In the genomic region with DNA sequence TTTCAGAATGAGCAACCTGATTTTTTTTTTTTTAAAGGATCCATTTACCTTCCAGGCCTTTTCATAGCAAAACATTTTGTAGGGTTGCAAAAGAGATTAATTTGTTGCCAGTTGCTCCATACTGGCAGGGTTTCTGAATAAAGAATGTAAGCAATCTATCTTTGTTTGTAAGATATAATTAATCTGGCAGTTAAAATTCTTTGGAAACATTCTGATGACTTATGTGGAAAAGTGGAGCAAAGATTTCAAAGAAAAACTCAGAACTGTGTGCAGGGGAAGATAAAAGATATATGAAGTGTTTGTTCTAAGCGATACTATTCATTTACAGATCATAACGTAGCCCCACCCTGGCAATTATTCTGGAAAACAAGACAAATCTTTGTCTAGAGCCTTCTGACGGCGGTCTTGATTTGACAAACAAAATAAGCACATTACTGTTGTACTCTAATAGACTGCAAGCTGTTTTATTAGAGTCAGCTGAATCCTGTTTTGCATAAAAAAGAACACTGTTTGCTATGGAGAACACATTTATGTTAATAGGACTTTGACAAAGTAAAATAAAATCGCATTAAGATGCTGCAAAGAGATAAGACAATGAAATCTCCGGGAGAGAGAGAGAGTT, we compare ENCODE assay signal across 8 mouse cellular contexts.
DNase-seq lines count a peak whose midpoint lies in the region; ATAC-seq and TF ChIP-seq lines count a peak whose summit lies in the region.

No protein-coding gene starts in this region.

- 9% methylated on average over 6 of the region's 6 CpGs for WGBS in embryonic facial prominence, embryonic 13.5 days
- WGBS in hindbrain, embryonic 13.5 days = 11% methylated on average over 6 of the region's 6 CpGs
- 10% methylated on average over 6 of the region's 6 CpGs for WGBS in midbrain, postnatal 0 days

- peak overlapping the region; percentile 14; the same call in 1 of the 2 replicates for H3K4me3 ChIP-seq in left cerebral cortex, adult 2 months
- 0 out of 2 replicates have a peak overlapping the region, but pooled peaks have one; percentile 0 for H3K4me3 ChIP-seq in embryonic facial prominence, embryonic 13.5 days
- no peak overlapping the region for H3K4me3 ChIP-seq in hindbrain, embryonic 13.5 days
- H3K4me3 ChIP-seq in midbrain, postnatal 0 days (ENCODE audit: low read depth, low read length) = no peak overlapping the region

- peak overlapping the region; percentile 42 for H3K4me2 ChIP-seq in embryonic facial prominence, embryonic 13.5 days
- H3K4me2 ChIP-seq in hindbrain, embryonic 13.5 days = peak overlapping the region; percentile 32; the same call in 1 of the 2 replicates
- H3K4me2 ChIP-seq in midbrain, postnatal 0 days (ENCODE audit: low read depth, low read length, poor library complexity, severe bottlenecking) = peak overlapping the region; percentile 28; the same call in 1 of the 2 replicates

- H3K27ac ChIP-seq in left cerebral cortex, adult 2 months = peak overlapping the region; percentile 21; the same call in 1 of the 2 replicates
- H3K27ac ChIP-seq in embryonic facial prominence, embryonic 13.5 days = peak overlapping the region; percentile 83
- H3K27ac ChIP-seq in hindbrain, embryonic 13.5 days = peak overlapping the region; percentile 75; the same call in 1 of the 2 replicates
- H3K27ac ChIP-seq in midbrain, postnatal 0 days (ENCODE audit: low read depth, low read length) = peak overlapping the region; percentile 8; the same call in 1 of the 2 replicates

- no peaks in the 10 kb centered on the region for H3K36me3 ChIP-seq in embryonic facial prominence, embryonic 13.5 days
- H3K36me3 ChIP-seq in hindbrain, embryonic 13.5 days = no peaks in the 10 kb centered on the region
- no peaks in the 10 kb centered on the region for H3K36me3 ChIP-seq in midbrain, postnatal 0 days (ENCODE audit: insufficient read depth, low read length)

- H3K27me3 ChIP-seq in embryonic facial prominence, embryonic 13.5 days = no peaks in the 10 kb centered on the region
- no peaks in the 10 kb centered on the region for H3K27me3 ChIP-seq in hindbrain, embryonic 13.5 days
- no peaks in the 10 kb centered on the region for H3K27me3 ChIP-seq in midbrain, postnatal 0 days (ENCODE audit: insufficient read depth, low read length)

- no peak overlapping the region for H3K9ac ChIP-seq in embryonic facial prominence, embryonic 13.5 days
- no peak overlapping the region for H3K9ac ChIP-seq in hindbrain, embryonic 13.5 days
- no peak overlapping the region for H3K9ac ChIP-seq in midbrain, postnatal 0 days (replicated peaks; ENCODE audit: low read length, poor library complexity, severe bottlenecking)

- no peak for TF ChIP-seq CTCF in left cerebral cortex, adult 2 months (IDR thresholded peaks at IDR 0.05)
- no peak for TF ChIP-seq CTCF in midbrain, postnatal 0 days (IDR thresholded peaks at IDR 0.05)

- no peaks in the 10 kb centered on the region for H3K9me3 ChIP-seq in embryonic facial prominence, embryonic 13.5 days
- H3K9me3 ChIP-seq in hindbrain, embryonic 13.5 days = 0 out of 2 replicates have a peak, but pooled peaks cover 2% of the 10 kb centered on the region
- no peaks in the 10 kb centered on the region for H3K9me3 ChIP-seq in midbrain, postnatal 0 days (ENCODE audit: low read length)

- DNase-seq in left cerebral cortex, adult 2 months (ENCODE audit: extremely low spot score in 1 of 2, low spot score in 2 of 2) = no peak
- no peak for DNase-seq in left cerebral cortex, adult 18-20 months (ENCODE audit: low spot score in 2 of 2)
- peak; percentile 39 for DNase-seq in midbrain, postnatal 0 days (ENCODE audit: low spot score)
- no peak for DNase-seq in spleen, postnatal 14 days (ENCODE audit: low spot score in 2 of 2)
- DNase-seq in adrenal gland, adult 2 months = no peak
- DNase-seq in right cerebral cortex, postnatal 14 days = no peak

- no peak for ATAC-seq in embryonic facial prominence, embryonic 13.5 days (ENCODE audit: insufficient number of reproducible peaks, insufficient read depth, low FRiP score, low TSS enrichment, low read depth)
- no peak for ATAC-seq in hindbrain, embryonic 13.5 days (ENCODE audit: low FRiP score)
- no peak for ATAC-seq in midbrain, postnatal 0 days (ENCODE audit: low FRiP score)

- peaks cover 41% of the 10 kb centered on the region for H3K4me1 ChIP-seq in embryonic facial prominence, embryonic 13.5 days
- H3K4me1 ChIP-seq in hindbrain, embryonic 13.5 days (replicated peaks) = peaks cover 20% of the 10 kb centered on the region
- no peaks in the 10 kb centered on the region for H3K4me1 ChIP-seq in midbrain, postnatal 0 days (ENCODE audit: insufficient read depth, low read length)

- intact Hi-C loops in left cerebral cortex, adult 2 months (cut with DNase I) = loop anchor here (5.0 to 10.0 kb wide), 2 partner anchors 107 to 549 kb away; no protein-coding TSS in a partner anchor

Comparison
In these comparisons a context has a peak if more than half of its experiments do, and no peak if none do; other contexts are left out.
1. H3K27ac ChIP-seq: peak in every context shown above with its lines; median percentile 83 in embryonic facial prominence, embryonic 13.5 days; 75 in hindbrain, embryonic 13.5 days; 21 in left cerebral cortex, adult 2 months; 8 in midbrain, postnatal 0 days.
2. H3K4me3 ChIP-seq: peak in left cerebral cortex, adult 2 months (single experiment) and embryonic facial prominence, embryonic 13.5 days (single experiment); none in hindbrain, embryonic 13.5 days (single experiment) and midbrain, postnatal 0 days (single experiment).
3. Peak in every context shown above with its lines, with median percentiles within 50 percentile points of each other: H3K4me2 ChIP-seq.